Mouse (Mus musculus) layer of hippocampus, adult 9-10 months (tissue): ENCODE measurements at regions not wholly inside any gene's neighbourhood (a gene's known extent, or its start where the extent isn't known, plus 50 kb on each side); places are given as distances from the start of the nearest gene placed in this dataset.

Experiments used
- DNase-seq: peaks from one replicate; pipeline ENCODE4 v3.0.0; 2022; ENCODE audit warnings: low spot score

DNA sequence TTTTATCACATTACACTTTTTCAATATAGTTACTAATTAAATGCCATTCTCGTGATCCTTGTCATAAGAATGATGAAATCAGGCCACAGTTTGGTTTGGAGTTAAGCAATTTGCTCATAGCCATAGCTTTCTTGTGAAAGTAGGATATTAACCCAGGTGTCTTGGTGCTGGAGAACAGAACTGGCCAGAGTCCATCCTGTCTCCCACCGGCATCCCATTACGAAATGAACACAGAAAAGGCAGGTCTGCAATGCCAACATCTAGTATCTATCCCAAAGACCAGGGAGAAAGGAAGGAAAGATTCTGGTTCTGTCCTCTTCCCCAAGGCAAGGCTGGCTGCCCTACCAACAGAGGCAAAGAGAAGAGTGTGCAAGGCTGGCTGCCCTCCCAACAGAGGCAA is 61.6 kb upstream of the Avpr1a start:
- DNase-seq, result no peak

DNA sequence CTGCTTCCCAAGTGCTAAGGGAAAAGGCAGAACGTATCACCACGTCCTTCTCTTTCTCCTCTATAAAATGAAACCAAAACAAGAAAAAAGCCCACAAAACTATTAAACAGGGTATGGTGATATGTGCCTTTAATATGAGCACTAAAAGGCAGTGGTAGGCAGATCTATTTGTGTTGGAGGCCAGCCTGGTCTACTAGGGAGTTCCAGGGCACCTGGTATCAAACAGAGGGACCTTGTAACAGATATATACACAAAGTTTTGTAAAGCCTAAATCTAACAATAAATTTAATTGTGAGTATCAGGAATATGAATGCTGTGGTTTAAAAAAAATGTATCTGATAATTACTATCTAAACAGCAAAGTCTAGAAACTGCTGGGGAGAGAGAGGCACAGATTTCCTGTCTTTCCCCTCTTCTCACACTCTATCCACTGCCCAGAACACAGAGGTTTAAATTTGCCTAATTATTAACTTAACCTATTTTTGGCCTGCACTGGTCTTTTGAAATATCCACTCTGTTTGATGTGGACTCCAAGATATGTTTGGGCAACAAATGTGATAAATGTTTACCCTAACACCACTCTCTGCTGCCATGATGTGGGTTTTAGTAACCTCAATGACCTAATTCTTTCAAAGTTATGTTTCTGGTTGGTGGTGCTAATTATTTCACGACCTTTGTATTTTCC is 68.5 kb upstream of the Avpr1a start:
- no peak for DNase-seq

DNA sequence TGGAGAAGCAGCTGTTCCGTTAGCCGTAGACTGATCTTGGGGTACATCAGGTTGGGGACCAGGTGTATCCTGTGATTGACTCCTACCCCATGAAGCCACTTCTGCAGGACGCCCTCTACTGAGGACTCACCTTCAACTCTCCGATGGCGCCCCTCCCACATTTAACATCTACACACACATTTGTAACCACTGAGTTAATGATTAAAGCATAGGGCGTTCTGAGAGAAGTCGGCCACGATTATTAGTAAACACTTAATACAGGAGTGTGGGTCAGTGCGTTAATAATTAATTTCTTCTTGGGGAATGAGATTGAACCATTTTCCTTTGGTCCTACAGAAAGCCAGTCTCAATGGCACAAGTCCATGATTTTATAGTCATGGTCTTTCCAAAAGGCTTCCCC is 105.0 kb upstream of the Avpr1a start:
- no peak for DNase-seq

DNA sequence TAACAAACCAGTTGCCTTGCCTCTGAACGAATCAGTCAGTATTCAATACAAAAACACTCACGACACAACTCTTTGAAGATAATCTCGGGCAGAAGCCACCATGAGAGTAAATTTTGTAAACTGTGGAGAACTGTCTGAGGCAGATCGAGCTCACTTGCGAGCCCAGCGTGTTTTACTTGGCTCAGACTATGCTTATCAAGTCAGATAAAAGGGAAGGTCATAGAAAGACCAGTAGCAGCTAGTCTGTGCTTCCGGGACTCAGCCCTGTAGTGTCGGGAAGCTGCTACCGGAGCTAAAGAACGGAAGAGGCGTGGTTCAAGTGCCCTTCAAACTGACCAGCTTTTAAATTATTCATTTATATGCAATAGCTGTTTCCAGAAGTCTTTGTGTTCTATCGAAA is 105.9 kb upstream of the Avpr1a start:
- no peak for DNase-seq

DNA sequence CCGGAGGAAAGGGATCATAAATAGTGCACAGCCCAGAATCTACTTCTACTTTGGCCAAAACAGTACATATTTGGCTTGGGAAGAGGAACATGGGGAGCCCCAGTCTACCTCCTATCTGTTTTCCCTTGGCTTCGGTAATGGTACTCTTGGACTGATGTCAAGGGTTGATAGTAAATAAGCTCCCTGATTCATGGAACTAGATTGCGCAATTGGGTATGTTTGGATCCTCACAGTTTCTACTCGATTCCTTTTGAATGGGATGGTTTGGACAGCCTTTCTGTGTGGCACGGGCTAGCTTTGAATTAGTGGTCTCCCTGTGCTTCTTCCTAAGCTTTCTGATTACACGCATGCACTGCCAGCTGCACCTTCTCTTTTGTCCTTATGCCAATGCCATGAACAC is 121.4 kb upstream of the Avpr1a start:
- DNase-seq, result no peak

DNA sequence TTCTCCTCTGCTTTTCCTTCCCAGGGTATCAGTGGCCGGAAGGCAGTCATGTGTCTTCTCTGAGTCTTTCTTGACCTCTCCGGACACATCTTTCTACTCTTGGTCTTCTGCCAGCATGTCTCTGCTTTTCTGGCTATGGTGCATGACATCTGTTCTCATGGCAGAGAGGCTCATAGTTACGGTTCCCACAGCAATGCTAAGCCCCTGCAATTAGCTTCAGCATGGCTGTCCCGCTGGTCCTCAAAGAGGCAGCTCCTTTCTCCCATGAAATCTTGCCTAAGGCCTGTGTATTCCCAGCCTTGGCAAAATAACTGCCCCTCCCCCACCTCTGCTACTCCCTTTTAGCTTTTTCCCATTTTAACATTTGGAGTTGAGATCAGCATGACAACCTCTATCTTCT is 129.4 kb upstream of the Avpr1a start:
- DNase-seq, result no peak

DNA sequence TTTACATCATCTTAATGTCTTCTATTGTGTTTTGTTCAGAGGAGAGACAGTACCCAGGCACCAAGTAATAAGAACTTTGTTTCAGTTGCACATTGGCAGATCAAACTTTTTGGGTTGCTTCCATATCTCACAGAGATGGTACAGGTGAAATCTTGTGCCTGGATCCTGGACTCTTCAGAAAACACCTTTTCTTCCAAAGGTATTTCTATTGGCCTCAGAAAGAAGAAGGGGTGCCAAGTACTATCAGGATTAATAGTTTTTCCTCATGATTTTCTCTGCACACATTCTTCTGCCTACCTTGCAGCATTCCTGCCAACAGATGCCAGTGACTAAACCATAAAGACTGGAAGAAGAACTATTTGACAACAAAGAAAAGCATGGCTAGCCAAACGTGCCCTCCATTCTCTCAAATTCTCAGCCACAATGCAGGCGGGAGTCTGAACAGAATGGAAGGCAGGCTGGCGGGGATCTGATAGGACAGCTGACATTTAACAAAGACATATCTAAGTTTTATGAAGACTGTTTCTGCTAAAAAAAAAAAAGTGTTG is 137.6 kb upstream of the Avpr1a start:
- no peak for DNase-seq

DNA sequence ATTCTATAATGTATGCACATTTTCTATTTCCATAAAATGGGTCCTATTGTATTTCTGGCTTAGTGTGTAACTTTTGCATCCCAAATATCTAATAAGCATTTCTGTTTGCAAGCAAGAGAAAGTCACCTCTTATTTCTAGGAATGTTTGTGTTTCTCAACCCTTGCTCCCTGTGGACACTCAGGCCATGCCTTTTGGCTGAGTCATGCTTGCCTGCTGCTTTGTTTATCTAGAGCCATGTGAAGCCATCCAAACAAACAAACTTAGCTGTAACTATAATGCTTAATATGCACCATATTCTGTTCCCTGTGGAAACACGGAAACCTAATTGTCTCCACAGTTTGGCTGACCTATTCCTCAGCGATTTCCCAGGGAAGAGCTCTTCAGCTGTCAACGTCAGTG is 139.6 kb upstream of the Avpr1a start:
- no peak for DNase-seq

DNA sequence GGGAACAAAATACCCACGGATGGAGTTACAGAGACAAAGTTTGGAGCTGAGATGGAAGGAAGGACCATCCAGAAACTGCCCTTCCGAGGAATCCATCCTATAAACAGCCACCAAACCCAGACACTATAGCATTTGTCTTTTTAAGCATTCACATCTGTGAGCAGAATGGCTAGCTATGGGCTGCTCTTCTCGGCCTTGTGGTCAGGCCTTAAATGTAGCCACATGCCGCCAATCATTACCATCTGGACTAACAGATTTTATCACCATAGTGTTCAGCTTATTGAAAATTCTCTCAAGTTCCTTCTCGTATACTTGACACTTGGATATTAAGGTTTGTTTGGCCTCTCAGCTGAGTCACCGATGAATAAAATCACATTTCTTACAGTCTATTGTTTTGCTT is 146.0 kb upstream of the Avpr1a start:
- DNase-seq, result no peak

DNA sequence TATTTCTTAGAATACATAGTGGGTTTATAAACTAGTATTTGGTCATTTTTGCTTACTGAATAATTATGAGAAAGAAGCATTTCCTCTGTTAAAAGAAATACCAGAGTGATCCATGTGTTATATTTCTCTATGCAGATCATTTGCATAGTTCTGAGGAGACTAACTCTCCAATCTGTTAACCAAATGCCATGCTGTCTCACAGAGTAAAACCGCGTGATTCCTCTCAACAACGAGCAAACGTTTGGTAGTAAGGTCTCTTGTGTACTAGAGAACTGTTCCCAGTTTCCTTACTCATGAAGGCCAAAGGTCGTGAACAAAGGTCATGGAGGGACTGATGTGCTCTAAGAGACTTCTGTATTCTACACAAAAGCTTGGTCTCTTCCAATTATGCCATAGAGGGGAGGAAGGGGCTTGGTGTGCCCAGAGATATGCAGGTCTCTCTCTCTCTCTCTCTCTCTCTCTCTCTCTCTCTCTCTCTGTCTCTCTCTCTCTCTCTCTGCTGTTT is 152.3 kb upstream of the Avpr1a start:
- DNase-seq, result no peak

DNA sequence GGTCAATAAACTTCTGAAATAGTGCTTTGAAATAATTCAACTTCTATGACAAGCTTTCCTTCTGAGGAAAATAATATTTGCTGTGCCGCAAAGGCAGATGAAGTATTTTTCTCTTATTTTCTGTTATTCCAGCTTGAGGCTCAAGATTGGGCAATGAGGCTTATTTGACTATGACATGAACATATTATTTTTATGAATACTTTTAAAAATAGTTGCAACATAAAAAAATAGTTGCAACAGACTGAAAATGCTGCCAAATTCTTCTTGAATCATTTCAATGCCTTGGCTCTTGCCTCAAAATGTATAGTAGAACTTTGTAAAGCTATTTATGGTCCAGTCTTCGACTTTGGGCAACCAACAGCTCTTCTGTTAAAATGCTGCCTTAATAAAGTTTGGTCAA is 156.7 kb upstream of the Avpr1a start:
- no peak for DNase-seq

DNA sequence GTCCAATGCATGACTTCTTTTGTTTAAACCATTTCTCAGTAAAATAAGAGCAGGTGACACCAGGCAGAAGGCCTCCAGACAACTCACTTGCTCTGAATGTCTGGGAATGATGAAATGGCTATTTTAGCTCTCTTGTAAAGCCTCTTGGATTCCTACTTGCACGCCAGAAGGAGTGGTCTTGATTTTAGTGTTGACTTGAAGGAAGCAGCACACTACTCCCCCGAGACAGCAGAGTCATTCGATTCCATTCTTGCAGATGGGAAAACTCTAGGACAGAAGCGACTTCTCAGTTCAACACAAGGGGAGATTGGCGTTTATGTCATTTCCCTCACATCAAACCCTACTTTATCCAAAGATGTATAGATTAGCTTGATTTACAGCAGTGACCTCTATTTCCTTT is 157.2 kb upstream of the Avpr1a start:
- DNase-seq, result no peak

DNA sequence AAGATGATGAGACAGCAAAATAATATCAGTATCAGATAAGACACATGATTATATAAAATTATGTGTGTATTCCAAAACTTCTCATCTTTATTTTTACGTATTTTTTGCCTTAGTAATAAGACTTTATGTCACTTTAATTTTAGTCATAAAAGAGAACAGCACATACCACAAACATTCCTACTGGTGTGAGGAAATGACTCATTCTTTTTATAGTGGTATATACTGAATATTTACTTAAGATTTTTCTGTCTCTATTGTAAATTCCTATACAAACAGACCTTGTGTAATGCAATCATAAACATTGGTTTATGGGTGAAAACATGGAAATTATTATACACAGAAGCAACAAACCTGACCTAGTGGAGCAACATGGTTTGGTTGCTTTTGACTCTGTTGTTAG is 173.4 kb upstream of the Avpr1a start:
- DNase-seq, result no peak

DNA sequence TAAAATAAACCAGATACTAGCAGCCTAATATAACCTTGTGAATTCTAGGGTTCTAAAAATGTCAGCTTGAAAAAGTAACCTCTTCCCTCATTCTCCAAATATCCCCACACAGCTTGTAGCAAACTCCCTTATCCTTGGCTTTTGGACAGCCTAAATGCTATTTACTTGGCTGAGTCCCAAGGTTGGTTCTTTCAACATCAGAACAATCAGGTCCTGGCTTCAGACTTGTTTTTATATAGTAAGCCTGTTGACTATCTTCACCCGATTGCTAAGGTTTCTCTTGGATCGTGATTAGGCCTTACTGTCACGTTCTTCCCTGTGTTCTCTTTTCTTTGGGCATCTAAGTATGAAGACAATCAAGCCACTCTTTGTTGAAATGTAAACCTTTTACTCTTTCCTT is 174.1 kb upstream of the Avpr1a start:
- no peak for DNase-seq

DNA sequence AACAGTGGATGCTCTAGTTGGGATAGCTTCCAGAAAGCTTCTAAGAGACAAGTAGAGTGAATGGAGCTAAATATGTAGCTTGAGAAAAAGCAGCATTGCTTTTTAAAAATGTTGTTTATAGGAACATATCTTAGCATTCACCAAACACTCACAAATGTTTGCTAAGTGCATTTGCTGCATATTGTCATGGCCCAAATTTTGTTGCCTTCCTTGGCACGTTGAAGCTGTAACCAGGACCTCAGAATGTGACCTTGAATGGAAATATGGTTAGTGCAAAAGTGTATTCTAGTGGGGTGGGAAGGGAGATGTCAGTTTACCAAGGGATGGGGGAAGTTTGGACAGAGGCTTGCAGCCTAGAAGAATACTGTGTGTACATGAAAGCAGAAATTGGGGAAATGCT is 166.9 kb upstream of the Rxylt1 start:
- DNase-seq, result no peak

DNA sequence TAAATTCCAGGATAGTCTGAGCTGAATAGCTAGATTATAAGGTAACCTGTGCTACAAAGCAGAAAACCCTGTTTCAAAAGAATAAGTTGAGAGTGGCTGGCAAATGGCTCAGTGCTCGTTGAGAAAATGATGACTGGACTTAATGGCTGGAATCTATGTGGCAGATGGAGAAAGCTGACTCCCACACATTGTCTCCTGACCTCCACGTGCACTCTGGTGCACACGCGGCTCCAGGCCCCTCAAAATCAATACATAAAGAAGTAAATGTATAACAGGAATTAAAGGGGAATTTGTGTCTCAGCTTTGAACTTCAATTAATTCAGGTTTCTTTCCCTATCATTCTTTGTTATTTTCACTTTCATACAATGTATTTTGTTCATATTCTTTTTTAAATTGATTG is 162.2 kb upstream of the Rxylt1 start:
- no peak for DNase-seq

DNA sequence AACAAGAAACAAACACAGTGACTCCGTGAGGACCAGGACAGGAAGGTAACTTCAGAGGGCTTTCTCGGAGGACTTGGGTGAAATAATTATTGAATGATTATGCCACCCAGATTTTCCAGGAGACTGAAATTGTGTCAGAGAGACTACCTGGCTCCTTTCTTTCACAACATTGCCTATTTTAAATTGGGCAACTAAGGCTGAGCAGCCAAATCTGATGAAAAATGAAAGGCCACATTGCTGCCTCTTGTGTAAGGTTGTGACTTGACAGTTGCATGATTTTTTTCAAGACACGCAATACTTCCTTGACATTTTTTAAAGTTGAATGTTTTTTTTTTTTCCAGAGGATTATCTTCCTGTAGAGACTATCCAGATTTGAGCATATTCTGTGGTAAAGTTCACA is 161.5 kb upstream of the Rxylt1 start:
- no peak for DNase-seq

DNA sequence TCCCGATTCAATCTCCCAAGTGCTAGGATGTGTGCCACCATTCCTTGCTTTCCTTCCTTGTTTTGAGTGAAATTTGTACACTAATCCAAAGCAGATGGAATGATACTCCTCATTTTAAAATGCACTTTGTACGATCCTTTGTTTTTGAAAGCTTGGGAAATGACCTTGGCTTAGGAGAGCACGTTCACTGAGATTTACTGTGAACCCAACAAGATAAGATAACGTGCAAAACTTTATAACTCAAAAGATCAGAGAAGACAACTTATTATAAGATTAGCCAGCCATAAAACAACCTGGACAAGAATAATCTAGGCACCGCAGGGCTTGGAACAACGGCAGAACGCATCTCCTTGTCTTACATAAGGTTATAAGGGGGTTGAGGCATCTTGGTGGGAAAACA is 134.6 kb upstream of the Rxylt1 start:
- no peak for DNase-seq

DNA sequence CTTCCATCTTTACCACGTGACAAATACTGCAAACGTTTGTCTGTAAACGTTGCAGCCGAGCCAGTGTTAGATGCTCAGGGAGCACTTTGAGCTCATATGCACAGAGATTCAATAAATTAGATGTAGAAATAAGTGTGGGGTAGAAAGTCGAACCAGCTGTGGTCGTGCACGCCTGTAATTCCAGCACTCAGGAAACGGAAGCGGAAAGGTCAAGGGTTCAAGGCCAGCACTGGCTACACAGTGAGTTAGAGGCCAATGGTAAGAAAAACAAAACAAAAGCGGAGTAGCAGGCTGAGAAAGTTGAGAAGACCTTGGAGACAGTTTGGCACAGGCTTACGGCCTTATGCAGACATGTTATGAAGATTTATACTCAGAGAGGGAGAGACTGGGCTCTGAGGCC is 133.6 kb upstream of the Rxylt1 start:
- no peak for DNase-seq

DNA sequence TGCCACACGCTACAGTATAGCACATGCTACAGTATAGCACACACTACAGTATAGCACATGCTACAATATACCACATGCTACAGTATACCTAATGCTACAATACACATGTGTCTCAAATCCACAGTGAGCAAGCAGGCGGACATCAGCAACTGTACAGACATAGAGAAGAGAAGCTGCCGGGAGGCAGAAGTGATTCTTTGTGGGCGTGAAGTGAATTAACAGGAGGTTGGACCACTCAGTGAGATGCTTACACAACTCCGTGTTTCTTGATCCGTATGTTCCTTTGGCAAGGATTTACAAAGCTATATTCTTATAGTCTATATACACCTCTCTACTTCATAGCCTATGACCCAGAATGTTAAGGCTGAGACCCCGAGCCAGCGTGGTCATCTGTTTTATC is 128.5 kb upstream of the Rxylt1 start:
- no peak for DNase-seq

DNA sequence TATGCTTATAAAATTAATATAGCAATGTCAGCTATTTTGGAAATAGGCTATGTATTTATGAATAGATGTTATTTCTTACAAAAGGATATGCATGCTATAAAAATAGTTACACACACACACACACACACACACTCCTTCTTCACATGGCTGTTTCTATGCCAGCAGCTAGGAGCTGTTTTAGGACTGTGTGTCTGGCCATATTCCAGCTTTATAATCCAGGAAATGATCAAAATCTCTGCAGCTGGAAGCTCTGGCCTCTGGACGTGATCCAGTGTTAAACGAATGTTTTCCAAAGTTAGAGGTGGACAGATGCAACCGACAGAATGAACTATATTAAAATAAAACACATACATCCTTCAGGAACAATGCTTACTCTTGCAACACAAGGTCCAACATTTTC is 125.9 kb upstream of the Rxylt1 start:
- DNase-seq, result no peak

DNA sequence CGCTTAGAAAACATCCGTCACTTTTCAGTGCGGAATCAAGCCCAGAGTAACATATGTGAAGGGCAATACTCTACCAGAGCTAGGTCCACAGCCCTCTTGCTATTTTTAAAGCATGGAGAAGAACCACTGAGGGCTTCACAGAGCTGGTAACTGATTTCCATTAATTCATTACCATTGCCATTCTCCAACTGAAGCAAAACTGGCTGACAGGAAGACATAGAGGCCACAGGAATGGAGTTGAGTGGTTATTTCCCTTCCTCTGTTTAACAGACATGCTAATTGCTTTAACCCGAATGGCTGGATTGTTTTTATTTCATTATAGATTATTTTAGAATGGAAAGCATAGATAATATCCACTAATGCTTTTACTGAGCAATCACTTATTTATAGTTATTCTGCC is 120.4 kb upstream of the Rxylt1 start:
- DNase-seq, result no peak

DNA sequence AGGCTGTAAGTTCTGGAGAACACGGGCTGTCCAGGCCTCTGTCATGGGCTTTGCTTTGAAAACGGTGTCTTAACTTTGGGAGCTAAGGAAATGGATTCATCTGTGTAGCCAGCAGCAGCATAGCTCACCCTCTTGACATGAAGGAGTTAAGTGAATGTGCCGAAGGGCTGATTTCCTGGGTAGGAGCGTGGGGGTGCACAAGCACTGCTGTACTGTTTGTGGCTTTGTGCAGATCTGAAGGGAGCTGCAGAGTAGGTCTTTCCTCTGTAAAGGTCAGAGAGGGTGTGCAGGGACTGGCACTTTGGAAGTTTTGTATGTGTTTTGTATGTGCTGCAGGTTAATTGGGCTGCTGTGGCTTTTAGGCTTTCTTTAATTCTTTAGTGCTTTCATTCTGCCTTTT is 102.6 kb upstream of the Rxylt1 start:
- no peak for DNase-seq

DNA sequence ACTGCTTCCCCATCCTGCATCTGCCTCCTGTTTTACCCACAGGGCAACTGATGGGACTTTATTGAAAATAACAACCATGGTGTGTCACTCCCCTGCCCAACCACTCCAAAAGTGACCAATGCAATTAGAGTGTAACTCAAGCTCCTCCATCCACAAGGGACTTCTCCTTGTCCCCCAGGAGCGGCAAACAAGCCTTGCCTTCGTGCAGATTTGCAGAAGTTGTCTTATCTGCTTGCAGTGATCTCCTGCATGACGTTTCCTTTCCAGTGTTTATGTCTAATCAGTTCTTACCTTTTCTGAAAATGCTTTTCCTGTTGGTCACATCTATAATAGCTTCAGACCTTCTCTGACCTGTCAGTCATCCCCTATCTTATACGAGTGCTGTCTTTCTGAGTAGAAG is 100.5 kb upstream of the Rxylt1 start:
- DNase-seq, result no peak
